Mouse (Mus musculus) lung, adult 2 months (tissue): Measurements from ENCODE around the gene Skp1a.

Experiments
- CTCF ChIP-seq: fragments of 200-500 bp; IDR thresholded peaks from 2 replicates; pipeline ENCODE4 v1.5.1; 2011; ENCODE audit warnings: mild to moderate bottlenecking, low read length, control low read depth; ENCODE audit not compliant: insufficient read depth
- POLR2A ChIP-seq: fragments of 200-500 bp; IDR thresholded peaks from 2 replicates; pipeline ENCODE4 v1.6.1; 2011; ENCODE audit warnings: low read depth, mild to moderate bottlenecking, control low read depth, low read length, borderline replicate concordance; ENCODE audit errors: extremely low read depth

GRCm38 (mm10) chr11:52265616-52266307 is 34.0 kb downstream of the Skp1a start:
- TF ChIP-seq POLR2A: no peak
- TF ChIP-seq CTCF: no peak
